Mouse (Mus musculus) liver, embryonic 15.5 days (tissue): ENCODE measurements around the gene Nos1. TPM values are rescaled to one million over a fixed set of nuclear protein-coding genes. Genes with fewer than 3 reads are reported as not detected.

Source experiments
- ATAC-seq: fragments of 200-750 bp; cut with Nextera tagmentation; 2 replicates; pipeline ENCODE4 v1.8.0; 2017; ENCODE audit warnings: moderate number of reproducible peaks, mild to moderate bottlenecking, moderate library complexity; ENCODE audit not compliant: insufficient read depth
- H3K27ac ChIP-seq: fragments of 300-500 bp; sonication (generic); replicated peaks from 2 replicates; pipeline ENCODE4 v1.5.1; 2015; ENCODE audit warnings: mild to moderate bottlenecking, inconsistent platforms
- H3K27me3 ChIP-seq: fragments of 300-500 bp; sonication (generic); 2 replicates; pipeline ENCODE4 v1.6.1; 2015; ENCODE audit warnings: mild to moderate bottlenecking, inconsistent platforms
- H3K36me3 ChIP-seq: fragments of 300-500 bp; sonication (generic); replicated peaks from 2 replicates; pipeline ENCODE4 v1.6.1; 2015; ENCODE audit warnings: moderate library complexity, mild to moderate bottlenecking, inconsistent platforms
- H3K4me1 ChIP-seq: fragments of 300-500 bp; sonication (generic); replicated peaks from 2 replicates; pipeline ENCODE4 v1.6.1; 2015; ENCODE audit warnings: inconsistent platforms
- H3K4me2 ChIP-seq: fragments of 300-500 bp; sonication (generic); 2 replicates; pipeline ENCODE4 v1.6.1; 2015; ENCODE audit warnings: moderate library complexity, mild to moderate bottlenecking, inconsistent platforms
- H3K4me3 ChIP-seq: fragments of 300-500 bp; sonication (generic); replicated peaks from 2 replicates; pipeline ENCODE4 v1.5.1; 2015; ENCODE audit warnings: mild to moderate bottlenecking, inconsistent platforms
- H3K9ac ChIP-seq: fragments of 300-500 bp; sonication (generic); 2 replicates; pipeline ENCODE4 v1.6.1; 2015; ENCODE audit warnings: moderate library complexity, mild to moderate bottlenecking, inconsistent platforms
- H3K9me3 ChIP-seq: fragments of 300-500 bp; sonication (generic); replicated peaks from 2 replicates; pipeline ENCODE4 v1.6.1; 2016; ENCODE audit warnings: inconsistent platforms
- WGBS: fragments of 180-500 bp; shearing (Covaris S2); methylation state at CpG from one replicate; pipeline ENCODE4 v1.1.7; 2015; ENCODE audit warnings: mixed read lengths; ENCODE audit not compliant: insufficient replicate concordance; 5-methylcytosine and 5-hydroxymethylcytosine counted together
- polyA plus RNA-seq: library from polyadenylated mRNA; unstranded; fragments of >200 nt; fragmentation: Nextera tagmentation; extraction: Ambion mirVana; gene quantifications from 2 replicates; pipeline ENCODE4 v1.2.1, GENCODE M21; 2015

Nos1 gene
- 0.07 and 0.09 TPM in 2 replicates for polyA plus RNA-seq

DNA sequence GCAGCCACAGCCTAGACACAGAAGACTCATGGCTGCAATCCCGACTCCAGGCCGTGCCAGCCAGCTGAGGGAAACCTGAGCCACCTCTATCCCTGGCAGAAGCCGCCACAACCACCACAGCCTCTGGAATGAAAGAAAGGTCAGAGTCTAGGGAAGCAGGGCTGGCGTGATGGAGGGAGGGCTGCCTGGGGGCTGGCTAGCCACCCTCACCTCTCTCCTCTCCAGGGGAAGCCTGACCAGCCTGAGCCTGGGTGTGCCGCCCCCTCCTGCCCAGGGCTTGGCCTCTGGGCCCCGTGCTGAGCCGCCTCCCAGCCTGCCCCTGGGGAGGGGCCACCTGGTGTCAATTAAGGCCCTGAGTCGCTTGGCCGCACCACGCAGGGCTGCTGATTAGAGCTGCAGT, at the start of gene Nos1:
Gene Nos1 (plus strand): TSS at position 352 of the 400 bp plus-strand sequence.
- H3K4me2 ChIP-seq = no peak within 1 kb of the TSS
- no peaks in the 10 kb centered on the region for H3K36me3 ChIP-seq
- no peak within 1 kb of the TSS for H3K9ac ChIP-seq
- H3K9me3 ChIP-seq = peaks cover 3% of the 10 kb centered on the region; the same call in 1 of the 2 replicates
- WGBS = 22% methylated on average over 10 of the region's 10 CpGs
- no peaks in the 10 kb centered on the region for H3K4me1 ChIP-seq
- H3K4me3 ChIP-seq = no peak within 1 kb of the TSS
- ATAC-seq = no peak
- H3K27ac ChIP-seq = no peak within 1 kb of the TSS
- no peaks in the 10 kb centered on the region for H3K27me3 ChIP-seq

DNA sequence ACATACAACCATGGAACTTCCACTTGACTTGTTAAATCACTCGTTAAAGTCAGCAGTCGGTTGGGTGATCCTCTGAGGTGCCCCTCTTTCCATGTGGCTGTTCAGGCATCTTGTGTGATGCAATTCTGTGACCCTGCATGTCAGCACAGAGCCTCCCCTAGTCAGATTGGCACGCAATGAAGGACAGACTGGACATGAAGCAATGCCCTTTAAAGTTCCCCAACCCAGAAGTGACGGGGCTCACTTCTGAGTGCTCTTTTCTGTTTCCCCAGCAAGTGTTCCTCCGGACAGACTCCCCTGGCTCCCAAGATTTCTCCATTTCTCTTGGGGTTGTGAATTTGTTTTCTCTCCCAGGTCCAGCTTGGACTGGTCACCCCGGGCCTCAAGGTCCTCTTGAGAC, 49.5 kb upstream of the Nos1 start:
- Histone ChIP-seq H3K27ac (no peak overlapping the region), H3K27me3 (no peaks in the 10 kb centered on the region), H3K9me3 (no peaks in the 10 kb centered on the region), H3K36me3 (no peaks in the 10 kb centered on the region), H3K4me2 (no peak overlapping the region), H3K9ac (no peak overlapping the region), H3K4me3 (no peak overlapping the region), H3K4me1 (no peaks in the 10 kb centered on the region; the same call in 1 of the 2 replicates)
- 42% methylated on average over 6 of the region's 6 CpGs for WGBS
- ATAC-seq = no peak

DNA sequence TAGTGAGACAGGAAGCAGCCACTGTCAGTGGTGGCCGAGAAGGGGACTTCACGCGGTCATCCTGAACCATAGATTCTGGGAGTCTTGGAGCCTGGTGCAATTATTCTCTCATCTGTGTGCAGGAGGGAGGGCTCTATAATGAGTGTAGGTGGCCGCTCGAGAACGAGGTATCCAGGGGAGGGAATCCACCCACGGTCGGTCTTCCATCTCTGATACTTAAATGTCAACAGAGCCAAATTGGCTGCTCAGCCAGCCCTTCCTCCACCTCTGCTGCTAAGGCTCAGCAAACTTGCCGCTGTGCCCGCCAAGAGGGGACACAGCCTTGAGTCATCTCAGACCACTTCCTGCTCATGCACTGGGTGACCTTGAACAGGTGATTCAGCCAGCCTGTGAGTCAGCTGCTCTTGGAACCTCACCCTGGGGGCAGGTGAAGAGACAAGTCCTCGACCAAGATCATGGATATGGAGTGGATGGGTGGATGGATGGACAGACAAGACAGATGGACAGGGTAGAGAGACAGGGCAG, 36.1 kb upstream of the Nos1 start:
- Histone ChIP-seq H3K36me3 (no peaks in the 10 kb centered on the region), H3K27ac (no peak overlapping the region), H3K27me3 (no peaks in the 10 kb centered on the region), H3K9me3 (no peaks in the 10 kb centered on the region), H3K4me2 (no peak overlapping the region), H3K4me3 (no peak overlapping the region), H3K9ac (no peak overlapping the region), H3K4me1 (no peaks in the 10 kb centered on the region)
- no peak for ATAC-seq
- WGBS = 53% methylated on average over 11 of the region's 11 CpGs

DNA sequence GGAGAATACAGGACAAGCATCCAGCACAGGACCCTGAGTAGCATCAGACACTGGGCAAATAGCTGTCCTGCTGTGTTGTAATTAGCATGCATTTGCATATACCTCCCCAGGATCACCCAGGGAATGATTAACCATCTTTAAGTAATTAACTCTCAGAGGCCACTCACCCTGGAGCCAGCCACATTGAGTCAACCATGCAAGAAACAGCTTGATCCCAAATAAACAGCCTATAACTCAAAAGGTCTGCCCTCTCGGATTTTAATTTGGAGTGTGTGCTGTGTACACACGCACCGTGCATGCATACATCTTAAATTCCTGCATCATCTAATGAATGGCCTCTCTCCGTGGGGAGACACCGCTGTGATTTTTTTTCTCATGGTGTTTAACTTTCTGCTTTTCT, 31.5 kb upstream of the Nos1 start:
- Histone ChIP-seq H3K4me3 (no peak overlapping the region), H3K9me3 (no peaks in the 10 kb centered on the region), H3K9ac (no peak overlapping the region), H3K27ac (no peak overlapping the region), H3K27me3 (no peaks in the 10 kb centered on the region), H3K4me2 (no peak overlapping the region), H3K4me1 (no peaks in the 10 kb centered on the region), H3K36me3 (no peaks in the 10 kb centered on the region)
- ATAC-seq = no peak
- 42% methylated on average over 5 of the region's 5 CpGs for WGBS

DNA sequence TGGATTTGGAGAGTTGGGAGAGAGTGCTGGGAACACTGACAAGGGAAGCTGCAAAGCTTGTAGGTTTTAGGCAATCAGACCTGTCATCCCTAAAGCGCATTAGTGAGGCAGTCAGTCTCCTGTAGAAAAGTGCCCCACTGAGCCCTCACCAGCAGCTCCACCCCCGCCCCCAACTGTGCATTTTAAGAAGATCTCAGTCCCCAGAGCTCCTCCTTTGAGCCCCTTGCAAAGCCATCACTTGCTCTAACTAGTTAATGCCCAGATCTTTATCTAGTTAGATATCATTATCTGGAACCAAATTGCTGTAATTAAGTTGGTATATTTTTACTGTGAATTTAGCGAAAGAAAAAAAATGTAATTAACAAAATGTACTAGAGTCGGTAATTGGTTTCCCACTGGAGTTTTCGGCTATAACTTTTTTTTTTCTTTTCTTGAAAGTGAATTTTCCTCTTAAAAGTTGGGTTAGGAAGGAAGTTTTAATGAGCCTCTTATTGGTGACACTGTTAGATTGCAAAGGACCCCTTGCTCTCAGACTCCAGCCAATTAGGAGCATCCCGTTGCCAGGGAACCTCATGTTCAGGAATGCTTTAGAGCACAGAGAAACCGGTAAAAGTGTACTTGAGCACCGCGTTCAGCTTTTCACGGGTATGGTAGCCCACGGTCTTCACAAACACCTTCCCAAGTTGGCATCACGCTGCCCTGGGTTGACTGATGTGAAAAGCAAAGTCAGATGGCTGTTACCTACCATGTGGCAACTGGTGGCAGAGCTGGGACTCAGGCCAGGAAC, 22.9 kb upstream of the Nos1 start:
- Histone ChIP-seq H3K4me1 (no peaks in the 10 kb centered on the region), H3K9me3 (0 out of 2 replicates have a peak, but pooled peaks cover 5% of the 10 kb centered on the region), H3K4me2 (no peak overlapping the region), H3K36me3 (no peaks in the 10 kb centered on the region), H3K27me3 (no peaks in the 10 kb centered on the region), H3K4me3 (no peak overlapping the region), H3K27ac (no peak overlapping the region), H3K9ac (no peak overlapping the region)
- no peak for ATAC-seq
- 42% methylated on average over 12 of the region's 12 CpGs for WGBS

DNA sequence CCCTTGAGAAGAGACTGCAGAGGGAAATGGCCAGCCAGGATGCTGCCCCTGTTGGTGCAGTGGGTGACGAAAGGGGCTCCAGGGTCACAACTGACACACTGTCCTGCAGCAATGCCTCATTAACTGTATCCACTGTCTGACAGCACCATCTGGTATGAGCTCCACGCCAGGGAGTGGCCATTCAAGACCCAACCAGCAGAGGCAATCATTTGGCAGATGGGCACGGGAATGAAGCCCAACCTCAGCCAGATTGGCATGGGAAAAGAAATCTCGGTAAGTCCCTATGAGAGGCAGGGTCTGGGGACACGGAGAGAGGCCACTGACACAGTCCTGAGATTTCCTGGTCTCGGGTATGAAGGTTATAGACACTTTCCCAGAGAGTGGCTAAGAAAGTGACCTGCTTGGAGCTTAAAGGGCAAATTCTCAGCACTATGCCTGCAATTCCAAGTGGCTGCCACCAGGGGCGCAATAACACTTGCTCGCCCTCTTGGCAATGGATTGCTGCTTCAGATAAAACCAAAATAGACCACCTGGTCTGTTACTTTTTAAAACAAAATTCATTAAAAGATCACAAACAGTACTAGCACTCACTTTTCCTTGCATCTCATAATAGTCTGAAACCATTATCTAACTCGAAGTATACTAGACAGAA, 19.5 kb upstream of the Nos1 start:
- ATAC-seq = no peak
- H3K9ac ChIP-seq = no peak overlapping the region
- H3K4me1 ChIP-seq = no peaks in the 10 kb centered on the region
- no peaks in the 10 kb centered on the region for H3K27me3 ChIP-seq
- 0 out of 2 replicates have a peak, but pooled peaks cover 5% of the 10 kb centered on the region for H3K9me3 ChIP-seq
- no peaks in the 10 kb centered on the region for H3K36me3 ChIP-seq
- WGBS = 48% methylated on average over 9 of the region's 9 CpGs
- H3K27ac ChIP-seq = no peak overlapping the region
- H3K4me3 ChIP-seq = no peak overlapping the region
- H3K4me2 ChIP-seq = no peak overlapping the region

DNA sequence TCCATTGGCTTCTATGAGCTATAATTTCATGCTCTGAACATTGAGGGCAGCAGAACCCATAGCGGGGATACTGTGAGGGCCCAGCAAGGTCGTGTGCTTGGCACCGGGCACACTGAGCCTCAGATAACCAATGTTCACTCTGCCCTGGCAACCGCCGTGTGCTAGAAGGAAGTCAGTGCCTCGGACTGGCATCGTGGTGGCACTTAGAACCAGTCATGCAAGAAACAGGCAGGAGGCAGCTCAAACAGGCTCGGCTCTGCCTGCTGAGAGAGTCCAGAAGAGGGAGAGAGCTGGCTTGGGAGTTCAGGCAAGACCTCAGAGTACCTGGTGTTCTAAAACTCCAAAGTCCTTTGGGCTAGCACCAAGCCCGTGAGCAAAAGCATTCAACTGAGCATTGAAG, 16.3 kb upstream of the Nos1 start:
- no peak for ATAC-seq
- no peak overlapping the region for H3K4me2 ChIP-seq
- H3K27me3 ChIP-seq = no peaks in the 10 kb centered on the region
- H3K4me3 ChIP-seq = no peak overlapping the region
- no peaks in the 10 kb centered on the region for H3K36me3 ChIP-seq
- H3K27ac ChIP-seq = no peak overlapping the region
- 69% methylated on average over 9 of the region's 9 CpGs for WGBS
- H3K9ac ChIP-seq = no peak overlapping the region
- 0 out of 2 replicates have a peak, but pooled peaks cover 5% of the 10 kb centered on the region for H3K9me3 ChIP-seq
- H3K4me1 ChIP-seq = no peaks in the 10 kb centered on the region

DNA sequence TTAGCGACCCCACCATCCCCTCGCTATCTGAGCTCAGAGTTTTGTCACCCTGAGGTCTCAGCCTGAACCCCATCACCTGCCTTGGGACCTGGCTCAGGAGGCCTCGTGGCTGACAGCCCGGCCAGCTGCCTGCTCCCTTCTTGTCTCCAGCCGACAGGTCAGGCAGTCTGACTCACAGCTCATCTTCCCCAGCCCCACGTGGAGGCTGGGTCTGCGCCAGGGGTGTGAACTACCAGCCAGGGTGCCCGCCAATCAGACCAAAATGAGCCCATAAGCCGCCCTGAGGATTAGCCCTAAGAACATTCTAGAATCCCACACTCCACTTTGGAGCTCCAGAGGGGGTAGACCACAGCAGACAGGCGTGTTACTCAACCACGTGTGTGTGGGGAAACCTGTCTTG, 1.7 kb upstream of the Nos1 start:
- Histone ChIP-seq H3K27me3 (no peaks in the 10 kb centered on the region), H3K4me1 (no peaks in the 10 kb centered on the region), H3K9me3 (no peaks in the 10 kb centered on the region), H3K27ac (no peak overlapping the region), H3K36me3 (no peaks in the 10 kb centered on the region), H3K9ac (no peak overlapping the region), H3K4me3 (no peak overlapping the region), H3K4me2 (no peak overlapping the region)
- ATAC-seq = no peak
- 41% methylated on average over 11 of the region's 11 CpGs for WGBS

DNA sequence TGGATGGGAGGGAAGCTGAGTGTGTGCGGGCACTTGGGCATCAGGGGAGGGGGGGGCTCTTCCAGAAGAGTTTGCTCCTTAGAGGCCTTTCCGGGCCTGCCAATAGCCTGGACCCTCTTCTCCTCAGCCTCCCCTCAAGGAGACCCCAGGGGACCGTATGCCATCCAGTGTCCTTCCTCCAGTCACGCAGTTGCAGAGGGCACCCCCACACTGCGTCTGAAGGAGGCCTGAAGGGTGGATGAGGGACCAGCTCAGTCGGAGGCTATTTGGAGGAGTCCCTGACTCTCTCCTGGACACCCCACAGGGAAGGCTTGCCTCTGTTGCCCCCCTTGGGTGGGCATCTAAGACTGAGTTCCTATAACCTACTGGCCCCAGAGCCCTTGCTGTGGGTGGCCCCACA, 346 bp downstream of the Nos1 start:
- H3K27me3 ChIP-seq = no peaks in the 10 kb centered on the region
- H3K9ac ChIP-seq = no peak overlapping the region
- H3K4me3 ChIP-seq = no peak overlapping the region
- peaks cover 3% of the 10 kb centered on the region; the same call in 1 of the 2 replicates for H3K9me3 ChIP-seq
- ATAC-seq = no peak
- WGBS = 46% methylated on average over 6 of the region's 6 CpGs
- no peaks in the 10 kb centered on the region for H3K4me1 ChIP-seq
- H3K4me2 ChIP-seq = no peak overlapping the region
- no peaks in the 10 kb centered on the region for H3K36me3 ChIP-seq
- no peak overlapping the region for H3K27ac ChIP-seq

DNA sequence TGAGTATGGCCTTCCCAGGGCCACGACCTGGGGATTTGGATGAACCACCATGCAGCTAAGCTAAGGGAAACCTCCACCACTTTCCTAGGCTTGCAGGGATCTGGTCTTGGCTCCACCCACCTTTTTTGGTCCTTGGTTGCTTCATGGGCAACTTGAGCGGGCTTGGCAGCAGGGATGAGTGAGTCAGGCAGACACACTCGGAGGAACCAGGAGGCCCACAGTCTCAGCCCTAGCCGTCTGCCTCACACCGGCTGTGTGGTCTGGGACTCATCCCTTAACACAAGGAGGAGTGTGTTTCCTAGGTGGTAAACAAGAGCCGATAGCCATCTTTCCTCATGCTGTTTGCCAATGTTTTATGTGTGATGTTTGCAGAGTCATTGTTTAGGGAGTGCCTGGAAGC, 9.2 kb downstream of the Nos1 start:
- H3K36me3 ChIP-seq = no peaks in the 10 kb centered on the region
- peaks cover 3% of the 10 kb centered on the region; the same call in 1 of the 2 replicates for H3K9me3 ChIP-seq
- no peak overlapping the region for H3K9ac ChIP-seq
- no peaks in the 10 kb centered on the region for H3K4me1 ChIP-seq
- H3K4me3 ChIP-seq = no peak overlapping the region
- H3K4me2 ChIP-seq = no peak overlapping the region
- no peak overlapping the region for H3K27ac ChIP-seq
- ATAC-seq = no peak
- no peaks in the 10 kb centered on the region for H3K27me3 ChIP-seq
- 42% methylated on average over 6 of the region's 6 CpGs for WGBS

DNA sequence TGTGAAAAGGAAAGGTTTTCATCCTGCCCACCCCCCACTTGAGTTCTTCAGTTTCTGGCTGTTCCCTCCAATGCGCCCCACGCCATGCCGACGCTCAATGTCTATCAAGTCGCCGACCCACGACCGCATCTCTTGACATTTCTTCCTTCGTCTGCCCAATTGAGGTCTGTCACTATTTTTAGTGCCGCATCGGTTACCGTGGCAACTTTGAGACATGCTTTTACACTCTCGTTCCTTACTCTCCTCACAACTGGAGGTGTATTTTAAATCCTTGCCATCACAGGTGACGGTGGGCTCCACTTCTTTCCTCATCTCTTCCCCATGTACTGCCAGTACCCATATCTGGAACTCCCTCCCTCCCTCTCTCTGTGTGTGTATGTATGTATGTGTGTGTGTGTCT, 11.0 kb downstream of the Nos1 start:
- Histone ChIP-seq H3K9ac (no peak overlapping the region), H3K27ac (no peak overlapping the region), H3K36me3 (no peaks in the 10 kb centered on the region), H3K4me1 (no peaks in the 10 kb centered on the region), H3K27me3 (no peaks in the 10 kb centered on the region), H3K4me2 (no peak overlapping the region), H3K4me3 (no peak overlapping the region), H3K9me3 (no peaks in the 10 kb centered on the region)
- WGBS = 76% methylated on average over 14 of the region's 14 CpGs
- no peak for ATAC-seq
